Mouse (Mus musculus) forebrain, embryonic 16.5 days (tissue): ENCODE results near the gene Slc20a1. TPM values are rescaled to one million over a fixed set of nuclear protein-coding genes. Genes with fewer than 3 reads are reported as not detected.

Experiments used
- ATAC-seq: fragments of 200-750 bp; cut with Nextera tagmentation; 2 replicates; pipeline ENCODE4 v1.8.0; 2017; ENCODE audit warnings: mild to moderate bottlenecking, moderate library complexity
- H3K27ac ChIP-seq: fragments of 300-500 bp; sonication (generic); 2 replicates; pipeline ENCODE4 v1.5.1; 2014; ENCODE audit warnings: low read length, control low read depth
- H3K27me3 ChIP-seq: fragments of 300-500 bp; sonication (generic); replicated peaks from 2 replicates; pipeline ENCODE4 v1.6.1; 2014; ENCODE audit warnings: low read length; ENCODE audit not compliant: control insufficient read depth, insufficient read depth
- H3K36me3 ChIP-seq: fragments of 300-500 bp; sonication (generic); 2 replicates; pipeline ENCODE4 v1.6.1; 2014; ENCODE audit not compliant: control insufficient read depth, insufficient read depth
- H3K4me1 ChIP-seq: fragments of 300-500 bp; sonication (generic); replicated peaks from 2 replicates; pipeline ENCODE4 v1.6.1; 2014; ENCODE audit warnings: low read length; ENCODE audit not compliant: control insufficient read depth, insufficient read depth
- H3K4me2 ChIP-seq: fragments of 300-500 bp; sonication (generic); 2 replicates; pipeline ENCODE4 v1.6.1; 2014; ENCODE audit warnings: mild to moderate bottlenecking, low read length, control low read depth
- H3K4me3 ChIP-seq: fragments of 300-500 bp; sonication (generic); replicated peaks from 2 replicates; pipeline ENCODE4 v1.5.1; 2014; ENCODE audit warnings: mild to moderate bottlenecking, low read length, control low read depth
- H3K9ac ChIP-seq: fragments of 300-500 bp; sonication (generic); replicated peaks from 2 replicates; pipeline ENCODE4 v1.6.1; 2014; ENCODE audit warnings: low read depth, low read length, control low read depth
- H3K9me3 ChIP-seq: fragments of 300-500 bp; sonication (generic); 2 replicates; pipeline ENCODE4 v1.6.1; 2016; ENCODE audit warnings: low read length; ENCODE audit not compliant: control insufficient read depth
- WGBS: fragments of 180-500 bp; shearing (Covaris S2); extraction: QIAGEN DNeasy Blood & Tissue Kit; methylation state at CpG from one replicate; pipeline ENCODE4 v1.1.7; 2014; 5-methylcytosine and 5-hydroxymethylcytosine counted together
- polyA plus RNA-seq: library from polyadenylated mRNA; unstranded; fragments of >200 nt; fragmentation: Nextera tagmentation; extraction: Ambion mirVana; gene quantifications from 2 replicates; pipeline ENCODE4 v1.2.1, GENCODE M21; 2015

Slc20a1 gene
- polyA plus RNA-seq, 1 experiment from 2014 or later, result 60.4 TPM

DNA sequence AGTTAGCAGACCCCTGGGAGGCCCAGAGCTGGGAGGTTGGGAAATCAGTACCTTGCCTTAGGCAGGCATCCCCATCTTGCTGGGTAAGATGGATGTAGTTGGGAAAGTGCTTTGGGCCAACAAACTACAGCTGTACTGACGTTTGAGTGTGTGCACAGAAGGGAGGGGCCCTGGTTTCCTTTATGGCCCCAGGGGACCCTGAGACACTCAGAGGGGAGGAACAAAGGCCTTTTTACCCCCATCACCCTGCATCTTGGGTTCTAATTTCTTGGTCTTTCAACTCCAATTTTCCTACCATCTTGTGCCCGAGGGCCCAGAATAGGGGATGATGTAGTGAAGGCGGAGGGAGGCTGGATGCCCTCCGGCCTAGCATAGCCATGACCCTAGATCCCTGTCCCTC, 57.4 kb downstream of the Slc20a1 start:
- Histone ChIP-seq H3K4me2 (no peak overlapping the region), H3K27ac (no peak overlapping the region), H3K4me1 (no peaks in the 10 kb centered on the region), H3K9me3 (no peaks in the 10 kb centered on the region), H3K36me3 (no peaks in the 10 kb centered on the region), H3K27me3 (no peaks in the 10 kb centered on the region), H3K9ac (no peak overlapping the region), H3K4me3 (no peak overlapping the region)
- 76% methylated on average over 4 of the region's 4 CpGs for WGBS
- ATAC-seq, result no peak

- Histone ChIP-seq H3K27me3 (no peaks in the 10 kb centered on the region), H3K4me1 (no peaks in the 10 kb centered on the region), H3K9me3 (no peaks in the 10 kb centered on the region), H3K27ac (no peak overlapping the region), H3K36me3 (no peaks in the 10 kb centered on the region), H3K4me2 (no peak overlapping the region), H3K4me3 (no peak overlapping the region), H3K9ac (no peak overlapping the region)
- ATAC-seq, result peak; percentile 6; the same call in 1 of the 2 replicates
- 92% methylated on average over 3 of the region's 3 CpGs for WGBS
Observed at GRCm38 (mm10) chr2:129258056-129258455, 59.5 kb downstream of the Slc20a1 start.

DNA sequence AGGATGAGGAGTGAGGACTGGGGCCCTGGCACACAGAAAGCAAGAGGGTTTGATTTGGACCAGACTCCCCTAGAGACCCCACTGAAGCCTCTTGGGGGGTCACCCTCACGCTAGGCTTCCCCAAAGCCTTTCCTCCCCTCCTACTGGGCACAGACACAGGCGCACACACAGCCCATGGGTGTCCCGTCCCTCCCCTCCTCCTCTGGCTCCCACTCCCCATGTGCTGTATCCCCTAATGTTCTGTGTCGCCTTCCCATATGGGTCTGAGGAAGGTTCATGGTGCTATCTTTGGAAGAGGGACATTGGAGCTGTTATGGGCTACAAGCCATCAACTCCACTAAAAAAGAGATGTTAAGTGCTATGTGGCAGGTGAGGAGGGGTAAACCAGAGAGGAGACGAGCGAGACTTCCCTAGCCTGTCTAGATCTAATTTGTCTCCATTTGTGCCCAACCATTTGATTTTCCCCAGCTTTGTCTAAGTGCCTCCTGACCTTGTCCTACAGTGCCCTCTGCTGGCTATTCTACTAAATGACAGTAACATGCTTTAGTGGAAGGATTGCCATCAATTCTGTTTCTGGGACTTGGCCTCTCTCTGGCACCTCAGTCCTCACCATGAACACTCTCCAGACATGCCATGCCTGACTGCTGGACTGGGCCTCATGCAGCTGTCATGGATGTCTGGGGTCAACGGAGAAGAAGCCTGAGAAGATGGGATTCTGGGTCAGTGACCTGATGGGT, 60.1 kb downstream of the Slc20a1 start:
- no peaks in the 10 kb centered on the region for H3K4me1 ChIP-seq
- H3K4me2 ChIP-seq, result no peak overlapping the region
- no peaks in the 10 kb centered on the region for H3K36me3 ChIP-seq
- ATAC-seq, result peak; percentile 86
- 32% methylated on average over 7 of the region's 7 CpGs for WGBS
- no peaks in the 10 kb centered on the region for H3K27me3 ChIP-seq
- H3K27ac ChIP-seq, result no peak overlapping the region
- H3K9me3 ChIP-seq, result no peaks in the 10 kb centered on the region
- no peak overlapping the region for H3K4me3 ChIP-seq
- peak overlapping the region; percentile 27 for H3K9ac ChIP-seq

DNA sequence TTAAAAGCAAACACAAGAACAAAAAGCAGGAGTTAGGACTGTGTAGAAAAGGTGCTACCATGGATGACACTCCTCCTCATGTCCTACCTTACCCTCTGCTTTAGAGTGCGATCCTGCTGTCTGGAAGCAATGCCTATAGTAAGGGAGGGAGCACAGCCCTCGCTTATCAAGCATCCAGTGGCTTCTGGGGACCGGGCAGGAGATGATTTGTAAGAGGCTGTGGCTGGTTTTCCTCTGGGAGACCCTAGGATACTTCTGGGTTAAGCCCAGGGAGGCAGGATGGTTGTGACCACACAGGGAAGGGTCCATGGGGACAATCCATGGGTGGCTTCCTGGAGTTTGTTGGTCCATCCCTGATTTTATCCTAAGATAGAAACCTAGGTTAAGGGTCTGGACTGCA, 62.1 kb downstream of the Slc20a1 start:
- Histone ChIP-seq H3K4me1 (no peaks in the 10 kb centered on the region), H3K9ac (no peak overlapping the region), H3K9me3 (no peaks in the 10 kb centered on the region), H3K36me3 (no peaks in the 10 kb centered on the region), H3K27me3 (no peaks in the 10 kb centered on the region), H3K4me2 (no peak overlapping the region), H3K27ac (no peak overlapping the region), H3K4me3 (no peak overlapping the region)
- 68% methylated on average over 3 of the region's 3 CpGs for WGBS
- no peak for ATAC-seq

Other genes starting within 250 kb of the Slc20a1 start
- 4.6 and 5.0 TPM in 2 replicates for gene Zc3h6, start 231.4 kb upstream of the Slc20a1 start, polyA plus RNA-seq
- gene Gm10762, start 231.0 kb upstream of the Slc20a1 start, polyA plus RNA-seq, result 16.2 and 19.5 TPM in 2 replicates
- 0.12 and 0.34 TPM in 2 replicates for gene Vinac1, start 150.6 kb upstream of the Slc20a1 start, polyA plus RNA-seq
- gene Ttl, start 132.8 kb upstream of the Slc20a1 start, polyA plus RNA-seq, result 33.5 and 35.9 TPM in 2 replicates
- 18.6 and 19.1 TPM in 2 replicates for gene Polr1b, start 97.8 kb upstream of the Slc20a1 start, polyA plus RNA-seq
- 20.1 and 23.5 TPM in 2 replicates for gene Chchd5, start 69.1 kb upstream of the Slc20a1 start, polyA plus RNA-seq
- 17.6 and 23.9 TPM in 2 replicates for gene Ckap2l, start 98.4 kb downstream of the Slc20a1 start, polyA plus RNA-seq
- 0.14 and 0.33 TPM in 2 replicates for gene Il1a, start 111.2 kb downstream of the Slc20a1 start, polyA plus RNA-seq
- gene Il1b, start 172.4 kb downstream of the Slc20a1 start, polyA plus RNA-seq, result not detected in 2 replicates